Mouse (Mus musculus): ENCODE results near the gene Dtx3l. TPM values are rescaled to one million over a fixed set of nuclear protein-coding genes. Genes with fewer than 3 reads are reported as not detected.
A peak's percentile ranks its signal among the peaks of the same experiment; 100 is the strongest.
"Not testable (repeated sequence)": the region's sequence is repeated elsewhere in the genome, so short reads cannot be mapped to it uniquely, and the experiment has no call there.

Dtx3l gene
- total RNA-seq, 2 experiments from 2014 or later: 4.3 to 5.1 TPM

DNA sequence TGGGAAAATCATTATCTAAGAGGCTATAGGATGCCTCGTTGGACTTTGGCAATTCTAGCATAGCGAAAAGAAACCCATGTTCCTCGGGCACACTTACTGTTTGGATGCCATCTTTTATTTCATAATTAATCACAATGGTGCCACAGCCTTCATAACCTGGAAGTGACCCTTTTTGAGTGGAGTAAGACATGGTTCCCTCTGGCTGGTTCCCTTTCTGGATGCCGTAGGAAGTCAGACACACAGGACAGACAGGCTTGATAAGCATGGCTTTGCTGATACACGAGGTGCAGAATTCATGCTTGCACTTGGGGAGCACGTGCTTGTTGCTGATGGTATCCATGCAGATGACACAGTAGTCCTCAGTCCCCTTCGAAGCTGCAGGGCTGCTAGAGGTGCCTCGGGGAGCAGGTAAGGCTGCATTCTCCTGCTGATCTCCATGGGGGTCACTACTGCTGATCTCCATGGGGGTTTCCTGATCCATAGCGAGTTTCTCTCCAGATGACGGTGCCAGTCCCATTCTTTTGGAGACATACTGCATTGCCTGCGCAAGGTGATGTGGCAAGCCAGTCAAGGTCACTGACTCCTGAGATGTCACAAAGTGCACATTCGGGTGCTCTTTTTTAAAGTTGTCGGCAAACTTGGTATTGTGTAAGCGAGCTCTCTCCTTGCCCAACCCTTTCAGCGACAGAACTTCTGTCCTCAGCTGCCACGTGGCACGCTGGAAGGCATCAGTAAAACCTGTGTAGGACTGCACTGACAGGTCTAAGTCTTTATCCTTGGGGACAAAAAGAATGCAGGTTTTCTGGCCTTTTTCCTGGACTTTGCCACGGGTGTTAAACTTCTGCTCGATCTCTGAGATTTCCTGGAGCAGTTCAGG, 6.5 kb downstream of the Dtx3l start:
- no peak for DNase-seq (ENCODE audit: low spot score)

DNA sequence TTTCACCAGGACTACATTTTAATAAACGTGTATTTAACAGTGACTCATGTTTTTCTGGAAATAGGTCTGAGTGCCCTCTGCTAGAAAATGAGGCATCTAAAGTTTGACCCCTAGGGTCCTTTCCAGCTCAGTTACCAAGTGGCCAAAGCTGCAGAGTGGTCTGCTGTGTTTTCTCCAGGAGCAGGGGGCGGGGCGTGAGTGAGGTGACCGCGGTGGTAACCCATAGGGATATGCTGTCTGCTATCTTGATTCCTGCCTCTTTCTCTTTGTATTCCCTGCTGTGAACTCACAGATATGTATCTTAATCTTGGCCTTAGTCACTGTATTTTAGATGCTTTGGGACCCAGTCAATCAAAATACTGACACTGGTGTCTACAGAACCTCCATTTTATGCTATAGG, 14.6 kb downstream of the Dtx3l start:
- DNase-seq (ENCODE audit: low spot score): no peak

DNA sequence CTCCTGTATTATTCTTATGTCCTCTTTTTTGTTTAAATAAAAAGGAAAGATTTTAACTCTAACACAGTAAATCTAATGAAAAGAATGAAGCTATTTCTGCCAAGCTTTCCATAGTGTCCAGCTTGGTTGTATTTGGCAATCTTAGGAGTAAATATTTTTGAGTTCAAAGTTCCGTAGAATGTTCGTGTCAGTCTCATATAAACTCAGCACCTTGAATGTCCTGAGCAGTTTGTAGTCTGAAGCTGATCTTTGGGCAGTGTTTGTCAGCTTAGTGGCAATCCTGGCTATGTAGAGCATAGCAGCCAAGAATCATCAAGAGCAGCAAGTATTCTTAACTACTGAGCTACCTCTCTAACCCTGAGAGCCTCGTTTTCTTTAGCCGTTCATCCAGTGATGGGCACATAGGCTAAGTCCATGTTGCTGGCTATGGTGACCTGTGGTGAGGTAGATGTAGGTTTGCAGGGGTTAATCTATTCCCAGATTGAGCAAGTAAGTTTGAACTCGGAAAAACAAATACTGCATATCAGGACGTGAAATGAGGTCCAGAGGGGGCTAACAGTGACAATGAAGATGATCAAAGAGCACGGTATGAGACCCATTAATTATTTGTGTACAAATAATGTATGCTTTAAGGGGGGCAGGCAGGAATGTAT, 15.3 kb downstream of the Dtx3l start:
- no peak for DNase-seq (ENCODE audit: low spot score)

DNA sequence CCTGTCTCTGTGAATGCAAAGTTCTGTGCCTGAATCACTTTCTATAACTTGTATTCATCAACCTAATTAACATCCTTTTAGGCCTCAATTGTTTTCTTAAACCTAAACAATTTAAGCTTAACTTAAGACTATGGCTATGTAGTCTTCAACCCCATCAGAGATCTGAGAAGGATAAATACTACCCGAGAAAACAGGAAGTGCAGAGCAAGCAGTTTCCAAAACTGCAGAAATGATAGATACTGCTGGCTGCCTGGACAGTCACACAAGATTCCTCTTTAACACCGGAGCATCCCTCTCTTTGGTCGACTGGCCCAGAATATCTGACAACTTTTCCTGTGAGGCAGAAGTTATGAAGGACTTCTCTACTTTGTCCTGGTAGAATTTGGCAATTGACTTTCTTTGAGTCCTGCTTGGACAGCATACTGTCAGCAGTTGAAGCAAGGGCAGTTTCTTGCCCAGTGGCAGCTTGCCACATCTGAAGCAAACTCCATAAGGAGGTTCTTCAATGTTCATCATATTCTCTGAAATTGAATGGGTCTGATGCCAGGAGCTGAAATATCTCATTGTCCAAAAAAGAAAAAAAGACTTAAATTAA, 16.6 kb downstream of the Dtx3l start:
- DNase-seq (ENCODE audit: low spot score): no peak

DNA sequence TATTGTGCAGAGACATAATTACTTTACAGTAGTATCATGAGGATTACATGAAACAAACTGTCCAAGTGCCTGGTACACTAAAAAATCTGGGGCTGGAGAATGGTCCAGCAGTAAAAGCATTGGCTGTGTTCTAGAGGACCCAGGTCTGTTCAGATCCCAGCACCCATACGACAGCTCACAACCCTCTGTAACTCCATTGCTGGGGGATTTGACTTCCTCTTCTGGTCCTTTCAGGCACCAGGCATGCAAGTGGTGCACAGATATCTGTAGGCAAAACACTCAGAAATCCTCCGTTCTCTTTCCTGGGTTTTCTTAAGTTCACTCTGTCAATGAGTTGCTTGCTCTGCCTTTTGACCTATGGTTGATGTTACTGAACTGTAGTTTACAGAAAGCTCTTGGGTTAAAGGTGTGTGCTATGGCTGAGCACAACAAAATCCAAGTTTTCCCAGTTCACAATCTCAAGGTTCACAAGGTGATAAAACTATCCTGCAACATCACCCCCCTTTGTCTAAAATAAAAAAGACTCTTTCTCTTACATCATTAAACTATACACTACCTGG, 17.2 kb downstream of the Dtx3l start:
- no peak for DNase-seq (ENCODE audit: low spot score)

DNA sequence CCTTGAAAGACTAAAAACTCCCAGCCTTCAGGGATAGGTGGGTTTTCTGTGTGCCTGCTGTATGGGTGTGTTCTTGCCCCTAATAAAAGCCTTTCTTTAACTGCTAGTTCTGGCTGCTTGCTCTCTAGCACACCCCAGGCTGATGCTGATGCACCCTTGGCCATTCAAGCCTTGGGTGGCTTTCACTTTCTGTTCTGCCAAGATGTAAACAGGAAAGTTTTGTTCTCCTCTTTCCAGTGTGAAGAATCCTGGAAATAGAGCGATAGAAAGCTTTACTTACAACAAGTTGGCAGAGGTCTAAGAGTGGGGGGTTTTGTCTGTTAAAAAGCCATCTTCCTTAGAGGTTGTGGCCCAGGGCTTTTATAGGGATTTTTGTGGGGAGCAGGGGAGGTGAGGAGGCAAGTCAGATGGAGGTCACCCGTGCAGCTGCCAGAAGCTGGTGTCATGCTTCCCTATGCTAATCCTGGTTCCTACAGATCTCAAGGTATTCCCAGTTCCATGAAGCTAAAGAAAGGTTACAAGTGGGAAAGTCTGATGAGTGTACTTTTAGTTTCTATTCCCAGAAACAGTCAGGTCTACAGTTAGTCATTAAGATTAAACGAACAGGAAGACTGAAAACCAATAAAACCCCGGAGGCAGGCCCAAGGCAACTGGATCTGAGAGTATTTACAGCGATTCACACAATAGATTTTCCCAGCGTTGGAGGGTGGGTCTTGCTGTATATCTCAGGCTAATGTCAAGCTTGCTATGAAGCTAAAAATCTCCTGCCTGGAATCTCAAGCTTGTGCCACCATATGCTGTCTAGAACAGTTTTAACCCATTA, 20.0 kb downstream of the Dtx3l start:
- DNase-seq (ENCODE audit: low spot score): no peak

DNA sequence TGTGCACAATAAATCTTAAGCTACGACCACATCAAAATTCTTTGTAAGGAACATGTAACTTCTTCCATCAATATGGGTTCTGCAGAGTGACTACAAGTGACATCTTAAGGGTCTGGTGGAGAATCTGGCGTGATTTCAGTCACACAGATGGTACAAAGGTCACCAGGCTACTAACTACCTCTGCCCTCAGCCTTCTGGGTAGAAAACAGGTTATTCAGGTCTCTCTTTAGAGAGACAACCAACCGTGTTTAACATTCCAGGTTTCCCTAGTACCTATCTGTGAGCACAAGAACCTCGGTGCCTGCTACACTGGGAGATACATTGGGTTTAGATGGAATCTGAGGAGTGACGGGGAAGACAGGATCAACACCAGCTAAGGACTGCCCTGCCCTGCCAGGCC, 24.6 kb downstream of the Dtx3l start:
- DNase-seq (ENCODE audit: low spot score): no peak

DNA sequence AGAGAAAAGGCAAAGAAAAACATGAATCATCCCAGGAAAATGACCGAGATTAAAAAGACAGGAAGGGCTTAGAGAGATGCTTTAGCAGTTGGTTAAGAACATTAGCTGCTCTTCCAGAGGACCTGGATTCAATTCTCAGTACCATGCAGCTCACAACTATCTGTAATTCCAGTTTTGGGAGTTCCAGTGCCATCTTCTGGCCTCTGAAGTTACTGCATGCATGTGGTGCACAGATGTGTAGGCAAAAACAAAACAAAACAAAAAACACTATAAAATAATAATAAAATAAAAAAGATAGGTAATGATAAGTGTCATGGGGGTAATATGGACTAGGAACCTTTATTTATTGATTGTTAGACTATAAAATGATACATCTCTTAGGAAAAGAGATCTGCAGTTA, 25.4 kb downstream of the Dtx3l start:
- DNase-seq (ENCODE audit: low spot score): no peak

DNA sequence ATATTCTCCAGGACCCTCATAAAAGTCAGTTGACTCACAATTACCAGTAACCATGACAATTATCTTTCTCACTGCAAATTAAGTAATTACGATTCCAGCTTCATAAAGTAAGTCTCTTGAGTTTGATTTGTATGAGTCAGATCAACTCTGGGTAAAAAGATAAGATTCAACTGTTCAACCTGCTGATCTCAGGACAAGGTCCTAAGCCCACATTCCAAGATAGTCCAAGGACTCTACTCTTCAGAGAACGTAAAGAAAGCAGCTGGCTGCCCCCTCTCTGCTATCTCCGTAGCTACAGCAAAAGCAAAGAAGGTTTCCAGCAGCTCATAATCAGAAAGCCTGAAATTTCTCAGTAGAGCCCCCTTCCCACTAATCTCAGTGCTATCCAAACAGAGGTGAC, 27.5 kb downstream of the Dtx3l start:
- no peak for DNase-seq (ENCODE audit: low spot score)

DNA sequence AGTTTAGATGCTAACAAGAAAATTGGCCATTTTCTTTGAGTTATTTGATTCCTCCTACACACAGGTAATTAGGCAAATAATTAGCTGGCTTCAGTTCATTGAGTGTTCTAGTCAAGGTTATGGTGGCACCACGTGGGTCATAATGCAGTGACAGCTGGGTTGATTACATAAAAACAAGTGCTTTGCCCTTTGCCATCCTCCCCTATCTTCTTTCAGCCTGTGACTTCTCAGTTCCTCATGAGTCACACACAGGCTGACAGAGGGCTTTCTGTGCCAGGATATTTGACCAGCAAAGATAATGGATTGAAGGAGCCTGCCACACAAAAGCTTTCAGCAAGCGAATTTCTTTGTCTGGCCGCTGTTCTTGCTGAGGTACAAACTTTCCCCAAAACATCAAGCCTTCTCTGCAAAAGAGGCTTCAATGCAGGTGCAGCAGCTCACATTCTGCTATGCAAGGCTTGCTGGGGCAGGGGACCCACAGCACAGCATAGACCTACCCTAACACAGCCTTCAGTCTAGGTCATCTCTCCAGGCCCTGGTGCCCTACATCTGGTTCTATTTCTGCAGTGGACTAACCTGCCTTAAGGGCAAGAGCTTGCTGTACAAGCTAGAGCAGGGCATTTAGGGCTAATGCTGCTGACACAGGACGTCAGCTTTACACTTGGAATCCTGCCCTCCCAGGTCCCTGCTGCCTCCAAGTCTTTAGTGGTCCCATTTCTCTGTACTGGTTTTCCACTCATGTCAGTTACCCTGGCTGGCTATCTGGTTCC, 31.3 kb downstream of the Dtx3l start:
- peak; percentile 56 for DNase-seq (ENCODE audit: low spot score)

DNA sequence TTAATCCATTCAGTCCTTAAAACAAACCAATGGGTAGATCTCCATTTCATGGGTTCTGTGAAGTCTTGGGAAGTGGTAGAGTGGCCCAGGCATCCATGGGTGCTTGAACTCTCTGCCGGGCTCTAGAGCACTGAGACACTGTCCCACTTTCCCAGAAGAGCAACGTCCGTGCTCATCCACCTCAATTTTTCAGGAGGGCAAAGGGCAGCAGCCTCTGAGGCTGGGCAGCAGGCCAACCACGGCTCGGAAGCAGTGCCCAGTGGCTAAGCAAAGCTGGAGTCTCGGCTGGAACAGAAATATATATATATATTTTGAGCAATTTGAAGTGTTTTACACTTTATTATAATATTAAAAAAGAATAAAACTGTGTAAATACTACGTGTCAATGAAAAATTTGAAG, 32.1 kb downstream of the Dtx3l start:
- DNase-seq (ENCODE audit: low spot score): no peak

DNA sequence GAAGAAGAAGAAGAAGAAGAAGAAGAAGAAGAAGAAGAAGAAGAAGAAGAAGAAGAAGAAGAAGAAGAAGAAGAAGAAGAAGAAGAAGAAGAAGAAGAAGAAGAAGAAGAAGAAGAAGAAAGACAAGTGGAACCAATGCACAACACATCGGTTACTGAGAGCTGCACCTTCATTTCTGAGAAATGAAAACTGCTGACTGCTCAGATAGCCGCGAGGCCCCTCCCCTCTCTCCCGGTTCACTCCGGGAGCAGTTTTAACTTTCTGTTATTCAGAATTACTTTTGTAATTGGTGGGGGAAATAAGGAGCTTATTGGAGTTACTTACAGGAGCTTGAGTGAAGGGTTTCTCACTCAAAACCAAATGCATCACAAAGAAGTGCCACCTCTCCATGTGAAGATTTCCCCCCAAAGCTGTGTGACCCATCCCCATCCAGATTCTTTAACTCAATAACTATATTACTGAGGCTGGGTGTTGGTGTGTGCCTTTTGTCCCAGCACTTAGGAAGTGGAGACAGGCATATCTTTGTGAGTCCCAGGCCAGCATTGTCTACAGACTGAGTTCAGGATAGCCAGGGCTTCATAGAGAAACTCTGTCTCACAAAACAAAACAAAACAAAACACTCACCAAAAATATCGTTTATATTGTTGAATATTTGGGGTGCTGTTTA, 33.0 kb downstream of the Dtx3l start:
- DNase-seq (ENCODE audit: low spot score): no peak

DNA sequence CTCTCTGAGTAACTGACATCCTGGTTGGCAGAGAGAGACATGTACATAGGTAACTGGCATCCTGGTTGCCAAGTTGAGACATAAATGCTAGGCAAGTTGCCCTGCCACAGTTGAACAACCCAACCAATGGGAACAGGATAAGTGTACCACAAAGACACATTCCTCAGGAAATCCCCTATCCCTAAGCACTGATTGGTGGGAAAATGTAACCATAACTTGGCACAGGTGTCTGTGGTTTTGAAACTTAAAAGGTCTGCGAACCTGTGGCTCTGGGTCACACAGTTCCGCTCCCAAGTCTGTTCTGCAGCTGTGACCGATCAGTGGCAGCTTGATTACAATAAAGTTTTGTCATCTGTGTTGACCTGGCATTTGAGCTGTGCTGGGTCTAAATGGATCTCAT, 33.6 kb downstream of the Dtx3l start:
- no peak for DNase-seq (ENCODE audit: low spot score)

DNA sequence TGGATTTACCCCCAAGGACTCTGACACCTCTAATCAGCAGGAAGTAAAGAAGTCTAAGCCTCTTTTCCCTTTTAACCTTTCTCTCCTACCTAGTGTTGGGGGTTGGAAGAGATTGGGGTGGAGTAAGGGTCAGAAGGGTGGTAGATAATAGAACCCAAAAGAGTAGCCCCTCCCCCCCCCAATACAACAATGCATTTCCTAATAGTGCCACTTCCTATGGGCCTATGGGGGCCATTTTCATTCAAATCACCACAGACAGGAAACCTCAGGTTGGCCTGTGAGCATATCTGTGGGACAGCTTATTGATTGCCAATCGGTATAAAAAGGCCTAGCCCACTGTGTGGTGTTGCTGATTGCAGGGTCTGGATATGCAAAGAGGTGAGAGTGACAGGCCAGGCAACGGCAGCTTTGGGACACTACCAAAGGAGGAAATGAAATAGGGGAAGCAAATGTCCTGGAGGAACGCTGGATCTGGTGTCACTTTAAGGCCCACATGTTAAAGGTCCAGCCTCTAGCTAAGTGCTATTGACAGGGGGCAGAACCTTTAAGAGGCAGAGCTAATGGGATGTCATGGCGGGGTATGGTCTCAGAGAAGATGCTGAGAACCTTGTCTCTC, 34.7 kb downstream of the Dtx3l start:
- DNase-seq (ENCODE audit: low spot score): no peak

DNA sequence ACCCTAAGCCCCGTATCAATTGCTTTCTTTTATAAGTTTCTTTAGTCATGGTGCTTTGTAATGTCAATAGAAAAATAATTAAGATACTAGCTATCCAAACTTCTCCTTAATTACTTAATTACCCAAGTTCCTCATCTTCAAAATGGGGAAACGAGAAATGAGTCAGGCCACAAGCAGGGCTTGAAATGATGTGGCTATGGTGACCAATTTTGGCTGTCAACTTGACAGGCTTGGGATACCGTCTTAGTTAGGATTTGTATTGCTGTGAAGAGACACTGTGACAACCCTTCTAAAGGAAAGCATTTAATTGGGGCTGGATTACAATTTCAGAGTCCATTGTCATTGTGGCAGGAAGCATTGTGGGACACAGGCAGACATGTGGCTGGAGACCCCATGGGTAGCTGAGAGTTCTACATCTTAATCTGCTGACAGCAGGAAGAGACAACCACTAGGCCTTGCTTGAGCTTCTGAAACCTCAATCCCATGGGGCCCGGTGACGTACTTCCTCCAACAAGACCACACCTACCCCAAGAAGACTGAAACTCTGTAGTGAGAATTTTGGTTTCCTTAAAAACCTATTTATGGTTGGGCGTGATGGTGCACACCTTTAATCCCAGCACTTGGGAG, 35.8 kb downstream of the Dtx3l start:
- no peak for DNase-seq (ENCODE audit: low spot score)

DNA sequence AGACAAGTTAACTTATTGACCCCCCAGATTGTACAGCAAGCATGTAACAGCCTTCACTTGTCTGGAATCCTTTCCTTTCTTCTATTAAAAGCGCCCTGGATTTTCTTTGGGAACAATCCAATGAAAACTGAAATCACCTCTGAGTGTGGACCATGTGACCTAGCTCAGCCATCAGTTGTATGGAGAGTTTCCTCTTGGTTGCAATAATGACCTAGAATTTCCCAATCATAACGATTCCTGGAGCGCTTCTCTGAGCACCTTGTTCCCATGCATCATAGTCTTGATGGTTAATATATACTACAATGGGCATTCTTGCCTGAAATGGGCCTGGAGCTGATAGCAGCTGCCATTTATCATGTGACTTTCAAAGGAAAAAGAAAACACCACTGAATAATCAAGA, 38.4 kb downstream of the Dtx3l start:
- DNase-seq (ENCODE audit: low spot score): no peak

DNA sequence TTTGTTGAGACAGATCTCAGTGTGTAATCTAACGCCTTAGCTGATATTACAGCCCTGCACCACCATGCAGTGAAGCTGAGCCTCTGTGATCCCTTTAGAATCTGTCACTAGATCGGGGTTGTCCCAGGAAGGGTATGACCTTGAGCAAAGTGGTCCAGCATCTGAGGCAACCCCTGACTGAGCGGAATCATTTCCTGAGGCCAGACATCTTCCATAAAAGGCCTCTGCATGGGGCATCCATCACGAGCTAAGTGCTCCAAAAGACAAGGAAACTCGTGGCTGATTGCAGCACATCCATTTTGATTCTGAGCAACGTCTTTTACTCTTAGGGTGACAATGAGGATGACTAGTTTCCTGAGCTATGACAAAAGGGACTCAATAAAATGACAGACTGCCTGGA, 44.0 kb downstream of the Dtx3l start:
- no peak for DNase-seq (ENCODE audit: low spot score)

DNA sequence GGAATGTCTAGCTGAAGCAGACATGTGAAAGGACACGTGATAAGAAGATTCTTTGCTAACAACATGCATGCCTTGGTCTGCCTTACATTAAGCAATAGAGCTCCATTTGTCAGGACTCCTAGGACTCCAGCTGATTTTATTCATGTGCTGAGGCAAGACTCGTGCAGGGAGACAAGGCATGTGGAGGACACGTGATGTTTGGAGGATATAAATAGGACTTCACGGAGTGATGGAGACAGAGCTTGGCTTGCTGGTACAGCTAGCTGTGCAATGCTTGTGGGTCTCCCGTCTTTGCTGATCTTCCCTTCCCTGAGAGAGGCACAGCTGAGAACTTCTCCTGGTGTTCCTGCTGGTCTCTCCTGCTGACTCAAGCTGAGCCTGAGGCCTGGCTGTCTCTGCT, 47.3 kb downstream of the Dtx3l start:
- not testable (repeated sequence) for DNase-seq (ENCODE audit: low spot score)

DNA sequence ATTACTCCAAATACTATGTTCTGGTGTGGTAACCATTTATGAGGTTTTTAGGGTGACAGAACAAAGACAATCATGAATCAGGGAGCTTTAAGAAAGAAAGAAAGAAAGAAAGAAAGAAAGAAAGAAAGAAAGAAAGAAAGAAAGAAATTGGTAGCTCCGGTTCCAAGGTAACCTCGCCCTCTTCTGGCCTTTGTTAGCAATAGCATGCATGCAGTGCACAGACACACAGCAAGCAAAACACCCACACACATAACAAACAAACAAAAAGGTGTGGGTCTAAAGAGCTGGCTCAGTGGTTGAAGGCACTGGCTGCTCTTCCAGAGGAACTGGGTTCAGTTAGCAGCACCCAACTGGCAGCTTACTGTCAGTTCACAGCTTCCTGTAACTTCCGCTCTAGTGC, 48.3 kb downstream of the Dtx3l start:
- no peak for DNase-seq (ENCODE audit: low spot score)
